Mouse (Mus musculus) stomach, postnatal 0 days (tissue): ENCODE results near the gene Clec16a. TPM values are rescaled to one million over a fixed set of nuclear protein-coding genes. Genes with fewer than 3 reads are reported as not detected.

Source experiments
- ATAC-seq: fragments of 200-750 bp; cut with Nextera tagmentation; 2 replicates; pipeline ENCODE4 v1.8.0; 2017; ENCODE audit not compliant: low FRiP score, low TSS enrichment
- DNase-seq: peaks from one replicate; pipeline ENCODE4 v3.0.0-alpha.2; 2016; ENCODE audit warnings: low spot score
- H3K27ac ChIP-seq: fragments of 300-500 bp; sonication (generic); replicated peaks from 2 replicates; pipeline ENCODE4 v1.5.1; 2014; ENCODE audit warnings: mild to moderate bottlenecking, control low read depth
- H3K27me3 ChIP-seq: fragments of 300-500 bp; sonication (generic); 2 replicates; pipeline ENCODE4 v1.6.1; 2014; ENCODE audit warnings: low read length; ENCODE audit not compliant: control insufficient read depth, insufficient read depth
- H3K36me3 ChIP-seq: fragments of 300-500 bp; sonication (generic); 2 replicates; pipeline ENCODE4 v1.6.1; 2014; ENCODE audit warnings: low read length, mixed read lengths; ENCODE audit not compliant: control insufficient read depth, insufficient read depth
- H3K4me1 ChIP-seq: fragments of 300-500 bp; sonication (generic); replicated peaks from 2 replicates; pipeline ENCODE4 v1.6.1; 2014; ENCODE audit warnings: antibody characterized with exemption; ENCODE audit not compliant: control insufficient read depth, insufficient read depth
- H3K4me2 ChIP-seq: fragments of 300-500 bp; sonication (generic); replicated peaks from 2 replicates; pipeline ENCODE4 v1.6.1; 2014; ENCODE audit warnings: low read depth, mild to moderate bottlenecking, control low read depth, moderate library complexity
- H3K4me3 ChIP-seq: fragments of 300-500 bp; sonication (generic); 2 replicates; pipeline ENCODE4 v1.5.1; 2014; ENCODE audit warnings: low read depth, low read length, control low read depth
- H3K9ac ChIP-seq: fragments of 300-500 bp; sonication (generic); 2 replicates; pipeline ENCODE4 v1.6.1; 2014; ENCODE audit warnings: mild to moderate bottlenecking, low read length, control low read depth, mixed read lengths
- H3K9me3 ChIP-seq: fragments of 300-500 bp; sonication (generic); 2 replicates; pipeline ENCODE4 v1.6.1; 2016; ENCODE audit warnings: low read length; ENCODE audit not compliant: control insufficient read depth
- CTCF ChIP-seq: IDR thresholded peaks from 2 replicates; pipeline ENCODE4 v1.5.1; 2016; ENCODE audit warnings: antibody characterized with exemption, low read depth, mild to moderate bottlenecking, moderate library complexity
- EP300 ChIP-seq: optimal IDR thresholded peaks from 2 replicates; pipeline ENCODE3; 2016; ENCODE audit warnings: antibody characterized with exemption
- WGBS: fragments of 180-500 bp; shearing (Covaris S2); extraction: QIAGEN DNeasy Blood & Tissue Kit; methylation state at CpG from one replicate; pipeline ENCODE4 v1.1.7; 2014; 5-methylcytosine and 5-hydroxymethylcytosine counted together
- polyA plus RNA-seq: library from polyadenylated mRNA; unstranded; fragments of >200 nt; fragmentation: Nextera tagmentation; extraction: Ambion mirVana; gene quantifications from 2 replicates; pipeline ENCODE4 v1.2.1, GENCODE M21; 2015

Gene Clec16a
- polyA plus RNA-seq, 1 experiment from 2014 or later = 28.1 TPM

DNA sequence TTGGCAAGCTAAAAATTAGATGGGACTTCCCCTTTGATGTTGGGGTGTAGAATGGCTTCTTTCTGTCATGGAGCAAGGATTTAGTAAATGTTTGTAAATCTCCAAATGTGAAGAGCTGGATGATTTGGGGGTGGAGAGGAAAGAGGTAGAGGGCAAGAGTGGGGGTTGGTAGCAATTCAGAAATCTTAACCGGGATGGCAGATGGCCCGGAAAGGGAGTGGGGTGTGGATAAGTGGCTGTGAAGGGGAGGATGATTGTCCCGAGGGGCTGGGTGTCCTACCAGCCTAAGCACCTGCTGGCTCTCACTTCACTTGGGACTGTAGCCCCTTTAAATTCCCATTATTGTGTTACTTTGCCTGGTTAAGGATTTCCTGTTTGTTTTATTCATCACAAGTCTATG, 1.7 kb downstream of the Clec16a start:
- no peak overlapping the region for H3K4me3 ChIP-seq
- no peaks in the 10 kb centered on the region for H3K27me3 ChIP-seq
- 51% methylated on average over 3 of the region's 3 CpGs for WGBS
- TF ChIP-seq EP300 (no peak), CTCF (no peak)
- H3K27ac ChIP-seq = no peak overlapping the region
- ATAC-seq = no peak
- DNase-seq = no peak
- no peak overlapping the region for H3K4me2 ChIP-seq
- H3K4me1 ChIP-seq = 0 out of 2 replicates have a peak, but pooled peaks cover 4% of the 10 kb centered on the region
- no peaks in the 10 kb centered on the region for H3K9me3 ChIP-seq
- H3K9ac ChIP-seq = no peak overlapping the region
- H3K36me3 ChIP-seq = no peaks in the 10 kb centered on the region

GRCm38 (mm10) chr16:10548938-10549337, 3.8 kb downstream of the Clec16a start:
- 66% methylated on average over 3 of the region's 3 CpGs for WGBS
- TF ChIP-seq EP300 = no peak
- TF ChIP-seq CTCF = no peak
- Histone ChIP-seq H3K4me2 (no peak overlapping the region), H3K27me3 (no peaks in the 10 kb centered on the region), H3K9me3 (no peaks in the 10 kb centered on the region), H3K9ac (no peak overlapping the region), H3K27ac (no peak overlapping the region), H3K36me3 (no peaks in the 10 kb centered on the region), H3K4me3 (no peak overlapping the region), H3K4me1 (0 out of 2 replicates have a peak, but pooled peaks cover 4% of the 10 kb centered on the region)
- no peak for ATAC-seq
- DNase-seq = no peak

DNA sequence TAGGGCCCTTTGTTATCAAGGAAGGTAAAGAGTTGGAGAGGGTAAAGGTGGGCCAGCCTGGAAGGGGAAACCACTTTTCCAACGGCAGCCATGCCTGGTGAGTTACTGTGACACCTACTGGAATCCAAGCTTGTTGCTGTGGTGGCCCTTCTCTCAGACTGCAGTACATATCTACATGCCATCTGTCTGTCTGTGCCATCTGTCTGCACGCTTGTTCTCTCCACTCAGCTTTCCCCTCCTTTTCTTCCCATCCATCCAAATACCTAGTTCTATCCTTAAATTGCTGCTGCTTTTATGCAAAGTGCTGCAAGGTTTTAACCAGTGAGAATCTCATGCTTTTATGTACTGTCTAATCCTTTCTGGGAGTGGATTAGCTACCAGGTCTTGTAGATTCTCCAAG, 4.5 kb downstream of the Clec16a start:
- no peaks in the 10 kb centered on the region for H3K36me3 ChIP-seq
- no peak overlapping the region for H3K4me2 ChIP-seq
- ATAC-seq (no peak), DNase-seq (no peak)
- no peaks in the 10 kb centered on the region for H3K27me3 ChIP-seq
- WGBS = 83% methylated on average over 2 of the region's 2 CpGs
- TF ChIP-seq CTCF = no peak
- no peak overlapping the region for H3K9ac ChIP-seq
- H3K27ac ChIP-seq = no peak overlapping the region
- H3K4me3 ChIP-seq = no peak overlapping the region
- H3K4me1 ChIP-seq = 0 out of 2 replicates have a peak, but pooled peaks cover 4% of the 10 kb centered on the region
- no peaks in the 10 kb centered on the region for H3K9me3 ChIP-seq

DNA sequence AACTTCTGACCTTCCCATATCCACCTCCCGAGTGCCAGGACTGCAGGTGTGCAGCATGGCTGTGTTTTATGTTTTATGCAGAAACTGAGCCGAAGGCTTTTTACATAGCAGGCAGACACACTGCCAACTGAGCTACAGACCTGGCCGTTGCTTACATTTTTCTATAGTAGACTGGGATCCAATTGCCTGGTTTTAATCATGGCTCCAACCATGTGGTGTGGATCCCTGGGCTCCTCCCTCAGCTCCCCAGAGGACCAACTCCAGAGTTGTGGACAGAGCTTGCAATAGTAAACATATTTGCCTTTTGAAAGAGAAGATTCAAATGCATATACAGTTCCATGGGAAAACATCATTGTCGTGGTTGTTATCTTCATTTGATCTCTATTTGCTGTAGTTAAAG, 6.5 kb downstream of the Clec16a start:
- 67% methylated on average over 4 of the region's 4 CpGs for WGBS
- H3K4me1 ChIP-seq = no peaks in the 10 kb centered on the region
- DNase-seq (no peak), ATAC-seq (no peak)
- no peak overlapping the region for H3K4me2 ChIP-seq
- no peaks in the 10 kb centered on the region for H3K36me3 ChIP-seq
- no peak for TF ChIP-seq CTCF
- TF ChIP-seq EP300 = no peak
- no peaks in the 10 kb centered on the region for H3K9me3 ChIP-seq
- no peaks in the 10 kb centered on the region for H3K27me3 ChIP-seq
- no peak overlapping the region for H3K9ac ChIP-seq
- H3K4me3 ChIP-seq = no peak overlapping the region
- H3K27ac ChIP-seq = no peak overlapping the region

DNA sequence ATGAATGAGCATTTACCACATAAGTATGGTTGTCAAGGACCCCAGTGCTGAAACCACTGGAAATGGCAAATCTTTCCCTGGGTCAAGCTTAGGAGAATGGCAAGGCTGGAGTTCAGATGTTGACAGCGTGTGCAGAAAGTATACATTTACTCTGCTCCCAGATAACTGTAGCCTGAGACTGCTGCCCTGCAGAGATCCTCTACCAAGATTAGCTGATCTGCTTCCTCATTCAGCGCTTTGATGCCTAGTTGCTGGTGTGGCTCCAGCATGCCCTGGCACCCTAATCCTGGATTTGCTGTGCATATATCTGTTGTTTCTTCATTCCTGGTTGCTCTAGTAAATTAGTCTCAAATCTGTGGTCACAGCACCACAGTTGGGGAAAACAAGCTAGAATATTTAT, 8.7 kb downstream of the Clec16a start:
- Histone ChIP-seq H3K9me3 (no peaks in the 10 kb centered on the region), H3K4me3 (no peak overlapping the region), H3K27ac (no peak overlapping the region), H3K9ac (no peak overlapping the region), H3K36me3 (no peaks in the 10 kb centered on the region), H3K27me3 (no peaks in the 10 kb centered on the region), H3K4me1 (no peaks in the 10 kb centered on the region), H3K4me2 (no peak overlapping the region)
- no peak for ATAC-seq
- 55% methylated on average over 2 of the region's 2 CpGs for WGBS
- DNase-seq = no peak
- no peak for TF ChIP-seq EP300
- TF ChIP-seq CTCF = no peak

DNA sequence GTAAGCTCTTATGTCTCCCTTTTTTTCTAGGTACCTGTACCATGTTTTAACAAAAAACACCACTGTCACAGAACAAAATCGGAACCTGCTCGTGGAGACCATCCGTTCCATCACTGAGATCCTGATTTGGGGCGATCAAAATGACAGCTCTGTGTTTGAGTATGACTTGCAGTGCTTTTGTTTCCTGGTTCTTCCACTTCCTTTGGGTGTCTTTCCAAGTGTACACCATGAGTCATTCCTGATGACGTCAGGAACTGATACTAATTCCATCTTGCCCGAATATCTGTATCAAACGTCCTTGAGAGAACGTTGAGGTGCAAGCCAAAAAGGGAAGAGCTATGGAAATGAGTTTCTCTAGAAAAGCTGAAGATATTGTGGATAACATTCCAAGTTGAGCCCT, 14.9 kb downstream of the Clec16a start:
- Histone ChIP-seq H3K9me3 (no peaks in the 10 kb centered on the region), H3K27ac (no peak overlapping the region), H3K4me3 (no peak overlapping the region), H3K4me1 (no peaks in the 10 kb centered on the region), H3K27me3 (no peaks in the 10 kb centered on the region), H3K36me3 (peaks cover 5% of the 10 kb centered on the region; the same call in 1 of the 2 replicates), H3K9ac (no peak overlapping the region), H3K4me2 (no peak overlapping the region)
- no peak for TF ChIP-seq EP300
- TF ChIP-seq CTCF = no peak
- WGBS = 68% methylated on average over 8 of the region's 8 CpGs
- ATAC-seq = 0 out of 2 replicates have a peak, but pooled peaks have one; percentile 53
- DNase-seq = no peak
